Mouse (Mus musculus): ENCODE measurements at regions not wholly inside any gene's neighbourhood (a gene's known extent, or its start where the extent isn't known, plus 50 kb on each side); places are given as distances from the start of the nearest gene placed in this dataset.

GRCm38 (mm10) chr13:44345094-44345493, 384.2 kb upstream of the Jarid2 start:
- Histone ChIP-seq H3K9me3 (replicated peaks; ENCODE audit: low read length) (no peaks in the 10 kb centered on the region; the same call in 1 of the 2 replicates), H3K27ac (no peak overlapping the region), H3K4me3 (replicated peaks; ENCODE audit: low read depth, low read length) (no peak overlapping the region), H3K36me3 (ENCODE audit: insufficient read depth, low read length) (no peaks in the 10 kb centered on the region), H3K27me3 (ENCODE audit: insufficient read depth, low read length) (no peaks in the 10 kb centered on the region), H3K9ac (ENCODE audit: low read depth, low read length) (no peak overlapping the region), H3K4me2 (ENCODE audit: low read length) (no peak overlapping the region), H3K4me1 (replicated peaks; ENCODE audit: insufficient read depth, low read length) (no peaks in the 10 kb centered on the region)
- TF ChIP-seq CTCF (IDR thresholded peaks at IDR 0.05; ENCODE audit: low read depth): no peak
- 78% methylated on average over 6 of the region's 6 CpGs for WGBS
- ATAC-seq (replicated peaks; ENCODE audit: low FRiP score, low read depth) (no peak), DNase-seq (ENCODE audit: low spot score) (no peak)

- H3K9me3 ChIP-seq (replicated peaks; ENCODE audit: low read length): no peaks in the 10 kb centered on the region; the same call in 1 of the 2 replicates
- TF ChIP-seq CTCF (IDR thresholded peaks at IDR 0.05; ENCODE audit: low read depth): no peak
- ATAC-seq (replicated peaks; ENCODE audit: low FRiP score, low read depth) (no peak), DNase-seq (ENCODE audit: low spot score) (no peak)
- H3K36me3 ChIP-seq (ENCODE audit: insufficient read depth, low read length): no peaks in the 10 kb centered on the region
- H3K4me1 ChIP-seq (replicated peaks; ENCODE audit: insufficient read depth, low read length): no peaks in the 10 kb centered on the region
- H3K4me3 ChIP-seq (replicated peaks; ENCODE audit: low read depth, low read length): no peak overlapping the region
- H3K4me2 ChIP-seq (ENCODE audit: low read length): no peak overlapping the region
- H3K9ac ChIP-seq (ENCODE audit: low read depth, low read length): no peak overlapping the region
- H3K27me3 ChIP-seq (ENCODE audit: insufficient read depth, low read length): no peaks in the 10 kb centered on the region
- no peak overlapping the region for H3K27ac ChIP-seq
- 72% methylated on average over 4 of the region's 4 CpGs for WGBS
These were observed 382.6 kb upstream of the Jarid2 start for GRCm38 (mm10) chr13:44346636-44347035.

- Histone ChIP-seq H3K27ac (peak overlapping the region; percentile 36; the same call in 1 of the 2 replicates), H3K4me3 (replicated peaks; ENCODE audit: low read depth, low read length) (no peak overlapping the region), H3K9me3 (replicated peaks; ENCODE audit: low read length) (no peaks in the 10 kb centered on the region; the same call in 1 of the 2 replicates), H3K4me1 (replicated peaks; ENCODE audit: insufficient read depth, low read length) (no peaks in the 10 kb centered on the region), H3K9ac (ENCODE audit: low read depth, low read length) (no peak overlapping the region), H3K27me3 (ENCODE audit: insufficient read depth, low read length) (no peaks in the 10 kb centered on the region), H3K4me2 (ENCODE audit: low read length) (no peak overlapping the region), H3K36me3 (ENCODE audit: insufficient read depth, low read length) (no peaks in the 10 kb centered on the region)
- WGBS: 23% methylated on average over 9 of the region's 9 CpGs
- DNase-seq (ENCODE audit: low spot score): peak; percentile 70
- ATAC-seq (replicated peaks; ENCODE audit: low FRiP score, low read depth): no peak
- no peak for TF ChIP-seq CTCF (IDR thresholded peaks at IDR 0.05; ENCODE audit: low read depth)
These were observed 381.6 kb upstream of the Jarid2 start for GRCm38 (mm10) chr13:44347662-44348061.

DNA sequence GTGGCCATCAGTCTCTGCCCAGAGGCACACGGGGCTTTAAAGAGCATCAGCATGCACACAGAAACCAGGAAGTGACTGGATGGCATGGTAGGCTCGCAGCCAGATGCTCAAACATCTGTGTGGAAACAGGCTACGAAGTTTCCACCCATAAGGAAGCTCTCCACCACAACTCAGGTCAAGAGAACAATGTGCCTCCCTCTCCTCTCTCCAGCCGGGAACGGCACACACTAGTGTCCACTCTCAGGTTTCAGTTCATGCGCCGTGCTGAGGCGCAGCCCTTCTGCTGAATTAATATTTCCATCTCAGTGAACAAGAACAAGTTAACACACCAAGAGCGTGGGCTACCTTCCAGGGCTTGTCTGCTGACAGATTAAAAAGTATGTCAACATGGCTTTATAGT, 375.4 kb upstream of the Jarid2 start:
- no peaks in the 10 kb centered on the region for H3K36me3 ChIP-seq (ENCODE audit: insufficient read depth, low read length)
- H3K27ac ChIP-seq: peak overlapping the region; percentile 47; the same call in 1 of the 2 replicates
- H3K9ac ChIP-seq (ENCODE audit: low read depth, low read length): no peak overlapping the region
- no peak overlapping the region for H3K4me3 ChIP-seq (replicated peaks; ENCODE audit: low read depth, low read length)
- H3K9me3 ChIP-seq (replicated peaks; ENCODE audit: low read length): no peaks in the 10 kb centered on the region; the same call in 1 of the 2 replicates
- H3K4me2 ChIP-seq (ENCODE audit: low read length): peak overlapping the region; percentile 35
- H3K4me1 ChIP-seq (replicated peaks; ENCODE audit: insufficient read depth, low read length): peaks cover 24% of the 10 kb centered on the region
- 5% methylated on average over 9 of the region's 9 CpGs for WGBS
- no peak; the same call in 1 of the 2 replicates for TF ChIP-seq CTCF (IDR thresholded peaks at IDR 0.05; ENCODE audit: low read depth)
- ATAC-seq (replicated peaks; ENCODE audit: low FRiP score, low read depth): no peak
- DNase-seq (ENCODE audit: low spot score): peak; percentile 76
- no peaks in the 10 kb centered on the region for H3K27me3 ChIP-seq (ENCODE audit: insufficient read depth, low read length)

DNA sequence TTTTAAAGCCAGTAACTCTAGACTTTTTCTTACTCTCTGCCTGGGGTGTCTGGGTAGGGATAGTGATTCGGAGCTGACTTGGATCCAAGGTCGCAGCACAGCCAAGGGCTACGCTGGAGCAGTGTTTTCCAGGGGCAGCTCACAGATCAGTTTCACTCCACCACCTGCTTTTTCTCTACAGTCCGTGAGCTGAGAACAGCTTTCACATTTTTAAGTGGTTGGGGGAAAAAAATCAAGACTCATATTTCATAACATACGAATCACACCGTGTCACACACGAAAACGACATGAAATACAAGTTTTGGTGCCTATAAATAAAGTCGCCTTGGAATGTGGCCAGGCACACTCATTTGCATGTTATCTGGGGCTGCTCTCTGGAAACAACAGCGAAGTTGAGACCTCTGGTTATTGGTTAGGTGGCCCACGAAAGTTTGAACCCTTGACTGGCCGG, 373.5 kb upstream of the Jarid2 start:
- DNase-seq (ENCODE audit: low spot score) (peak; percentile 78), ATAC-seq (replicated peaks; ENCODE audit: low FRiP score, low read depth) (no peak)
- no peaks in the 10 kb centered on the region for H3K9me3 ChIP-seq (replicated peaks; ENCODE audit: low read length)
- peak overlapping the region; percentile 25 for H3K27ac ChIP-seq
- peak overlapping the region; percentile 12; the same call in 1 of the 2 replicates for H3K4me2 ChIP-seq (ENCODE audit: low read length)
- no peak for TF ChIP-seq CTCF (IDR thresholded peaks at IDR 0.05; ENCODE audit: low read depth)
- H3K36me3 ChIP-seq (ENCODE audit: insufficient read depth, low read length): no peaks in the 10 kb centered on the region
- 13% methylated on average over 12 of the region's 12 CpGs for WGBS
- no peak overlapping the region for H3K4me3 ChIP-seq (replicated peaks; ENCODE audit: low read depth, low read length)
- no peaks in the 10 kb centered on the region for H3K27me3 ChIP-seq (ENCODE audit: insufficient read depth, low read length)
- H3K4me1 ChIP-seq (replicated peaks; ENCODE audit: insufficient read depth, low read length): peaks cover 24% of the 10 kb centered on the region
- H3K9ac ChIP-seq (ENCODE audit: low read depth, low read length): no peak overlapping the region

GRCm38 (mm10) chr13:44356981-44357380, 372.3 kb upstream of the Jarid2 start:
- ATAC-seq (replicated peaks; ENCODE audit: low FRiP score, low read depth) (no peak), DNase-seq (ENCODE audit: low spot score) (no peak)
- Histone ChIP-seq H3K4me2 (ENCODE audit: low read length) (no peak overlapping the region), H3K9ac (ENCODE audit: low read depth, low read length) (no peak overlapping the region), H3K4me3 (replicated peaks; ENCODE audit: low read depth, low read length) (no peak overlapping the region), H3K27ac (no peak overlapping the region), H3K36me3 (ENCODE audit: insufficient read depth, low read length) (no peaks in the 10 kb centered on the region), H3K27me3 (ENCODE audit: insufficient read depth, low read length) (no peaks in the 10 kb centered on the region), H3K9me3 (replicated peaks; ENCODE audit: low read length) (no peaks in the 10 kb centered on the region), H3K4me1 (replicated peaks; ENCODE audit: insufficient read depth, low read length) (peaks cover 27% of the 10 kb centered on the region)
- WGBS: 58% methylated on average over 11 of the region's 11 CpGs
- TF ChIP-seq CTCF (IDR thresholded peaks at IDR 0.05; ENCODE audit: low read depth): no peak

DNA sequence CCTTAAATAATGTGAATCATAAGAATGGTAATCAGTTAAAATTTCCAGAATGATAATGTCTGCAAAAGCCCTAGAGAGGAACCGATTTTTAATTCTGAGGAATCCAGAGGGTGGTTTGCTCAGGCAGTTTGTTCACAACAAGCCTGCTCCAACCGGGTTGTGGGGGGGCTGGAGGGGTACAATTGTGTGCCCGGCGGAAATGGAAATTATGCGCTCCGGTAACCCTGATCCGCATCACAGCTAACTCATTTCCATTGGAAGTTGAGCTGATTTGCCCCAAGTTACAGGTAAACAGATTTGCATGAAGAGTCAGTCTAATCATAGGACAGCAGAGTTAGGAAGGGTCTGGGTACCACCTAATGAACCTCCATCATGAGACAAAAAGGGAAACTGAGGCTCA, 369.9 kb upstream of the Jarid2 start:
- H3K36me3 ChIP-seq (ENCODE audit: insufficient read depth, low read length): no peaks in the 10 kb centered on the region
- peaks cover 21% of the 10 kb centered on the region for H3K4me1 ChIP-seq (replicated peaks; ENCODE audit: insufficient read depth, low read length)
- 52% methylated on average over 7 of the region's 7 CpGs for WGBS
- no peak overlapping the region for H3K4me2 ChIP-seq (ENCODE audit: low read length)
- TF ChIP-seq CTCF (IDR thresholded peaks at IDR 0.05; ENCODE audit: low read depth): no peak
- no peak overlapping the region for H3K9ac ChIP-seq (ENCODE audit: low read depth, low read length)
- no peaks in the 10 kb centered on the region for H3K9me3 ChIP-seq (replicated peaks; ENCODE audit: low read length)
- H3K4me3 ChIP-seq (replicated peaks; ENCODE audit: low read depth, low read length): no peak overlapping the region
- H3K27me3 ChIP-seq (ENCODE audit: insufficient read depth, low read length): no peaks in the 10 kb centered on the region
- no peak for DNase-seq (ENCODE audit: low spot score)
- no peak for ATAC-seq (replicated peaks; ENCODE audit: low FRiP score, low read depth)
- no peak overlapping the region for H3K27ac ChIP-seq

Data from kidney, postnatal 0 days (tissue).